Mouse (Mus musculus) ES-E14 (cell line): ENCODE data around the gene Hacd3. TPM values are rescaled to one million over a fixed set of nuclear protein-coding genes. Genes with fewer than 3 reads are reported as not detected.

Experiments used
- DNase-seq: peaks from one replicate; pipeline ENCODE4 v3.0.0-alpha.2; 2013; ENCODE audit warnings: low read depth, low spot score
- H3K27ac ChIP-seq: 2 replicates; pipeline ENCODE4 v1.5.1; 2012; ENCODE audit warnings: low read depth, mild to moderate bottlenecking, low read length, moderate library complexity, mixed read lengths; ENCODE audit not compliant: poor library complexity, insufficient read depth, severe bottlenecking
- H3K36me3 ChIP-seq: 2 replicates; pipeline ENCODE4 v1.6.1; 2012; ENCODE audit warnings: mild to moderate bottlenecking, low read length, moderate library complexity, mixed read lengths; ENCODE audit not compliant: control insufficient read depth, poor library complexity, insufficient read depth, severe bottlenecking
- H3K4me1 ChIP-seq, 2 experiments: fragments of 150-350 bp in 1 of 2; sonication (generic) in 1 of 2; 2 replicates each; pipeline ENCODE4 v1.6.1; 2012; ENCODE audit warnings: low read length in 2 of 2, mild to moderate bottlenecking in 1 of 2, mixed read lengths in 1 of 2; ENCODE audit not compliant: control insufficient read depth in 2 of 2, insufficient read depth in 2 of 2, poor library complexity in 1 of 2
- H3K4me3 ChIP-seq, 2 experiments: fragments of 150-350 bp in 1 of 2; sonication (generic) in 1 of 2; 2 replicates each; pipeline ENCODE4 v1.5.1; 2012; ENCODE audit warnings: low read length in 2 of 2, low read depth in 1 of 2, mild to moderate bottlenecking in 1 of 2, mixed read lengths in 1 of 2; ENCODE audit not compliant: insufficient read depth in 1 of 2, poor library complexity in 1 of 2, severe bottlenecking in 1 of 2
- H3K9ac ChIP-seq: 2 replicates; pipeline ENCODE4 v1.6.1; 2012; ENCODE audit warnings: low read depth, mild to moderate bottlenecking, low read length, mixed read lengths; ENCODE audit not compliant: poor library complexity, insufficient read depth, severe bottlenecking
- H3K9me3 ChIP-seq: fragments of 150-350 bp; sonication (generic); 2 replicates; pipeline ENCODE4 v1.6.1; 2012; ENCODE audit warnings: low read depth, mild to moderate bottlenecking, low read length; ENCODE audit not compliant: control insufficient read depth, insufficient read depth
- CHD2 ChIP-seq: IDR thresholded peaks from 2 replicates; pipeline ENCODE4 v1.6.1; 2014; ENCODE audit warnings: mild to moderate bottlenecking, low read depth, low read length, inconsistent platforms
- HCFC1 ChIP-seq: IDR thresholded peaks from 2 replicates; pipeline ENCODE4 v1.6.1; 2012; ENCODE audit warnings: low read length, inconsistent platforms, borderline replicate concordance; ENCODE audit not compliant: insufficient read depth
- MAFK ChIP-seq: IDR thresholded peaks from 2 replicates; pipeline ENCODE4 v1.6.1; 2014; ENCODE audit warnings: mild to moderate bottlenecking, low read depth, low read length, inconsistent platforms; ENCODE audit not compliant: insufficient read depth
- ZC3H11A ChIP-seq: IDR thresholded peaks from 2 replicates; pipeline ENCODE4 v1.6.1; 2012; ENCODE audit warnings: low read depth, mild to moderate bottlenecking, inconsistent platforms, low read length, borderline replicate concordance
- ZNF384 ChIP-seq: IDR thresholded peaks from 2 replicates; pipeline ENCODE4 v1.6.1; 2012; ENCODE audit warnings: low read depth, low read length, inconsistent platforms
- in situ Hi-C, 2 experiments: fragments of 600-800 bp; cut with MboI; formaldehyde crosslinking; loops; one replicate each; pipeline ENCODE4 v1.15.1; 2025; ENCODE audit warnings: low sequenced_read_pairs in 2 of 2, inconsistent platforms in 1 of 2; ENCODE audit not compliant: unreplicated experiment in 2 of 2
- total RNA-seq: library from RNA; depleted of rRNA; stranded (reverse); fragments of 300-350 nt; gene quantifications from 2 replicates; pipeline ENCODE4 v1.2.3, GENCODE M21; 2012; rRNA removed

Gene Hacd3
- total RNA-seq, 1 experiment = 50.1 TPM

DNA sequence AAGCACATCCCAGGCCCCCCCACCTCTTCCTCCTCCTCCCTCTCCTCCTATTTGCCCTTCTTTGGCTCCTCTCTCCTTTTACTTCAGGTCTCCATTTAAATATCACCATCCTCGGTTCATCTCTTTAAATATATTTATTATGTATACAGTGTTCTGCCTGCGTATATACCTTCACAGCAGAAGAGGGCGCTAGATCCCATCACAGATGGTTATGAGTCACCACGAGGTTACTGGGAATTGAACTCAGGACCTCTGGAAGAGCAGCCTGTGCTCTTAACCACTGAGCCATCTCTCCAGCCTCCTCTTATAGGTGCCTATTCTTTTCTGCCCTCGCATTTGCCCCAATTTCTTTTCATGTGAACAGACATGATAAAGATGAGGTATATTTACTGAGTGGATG, 84.0 kb downstream of the Hacd3 start:
- peaks cover 0 to 11% of the 10 kb centered on the region in 2 experiments; a peak in 1 of 4 replicates for H3K4me1 ChIP-seq
- H3K9ac ChIP-seq = no peak overlapping the region
- no peaks in the 10 kb centered on the region for H3K9me3 ChIP-seq
- DNase-seq = no peak
- in situ Hi-C loops = no loop called here
- H3K4me3 ChIP-seq = no peak overlapping the region
- H3K27ac ChIP-seq = no peak overlapping the region
- TF ChIP-seq CHD2 (no peak), ZC3H11A (no peak), MAFK (no peak), ZNF384 (no peak), HCFC1 (no peak)
- no peaks in the 10 kb centered on the region for H3K36me3 ChIP-seq

Other genes with a start within 250 kb of the Hacd3 start
- 3.7 and 5.4 TPM in 2 replicates for gene Dennd4a, start 210.4 kb downstream of the Hacd3 start, total RNA-seq
- gene Slc24a1, start 70.1 kb downstream of the Hacd3 start, total RNA-seq = 0.45 and 0.79 TPM in 2 replicates
- 35.9 and 37.5 TPM in 2 replicates for gene Ints14, start 60.8 kb downstream of the Hacd3 start, total RNA-seq
- 17.9 and 21.6 TPM in 2 replicates for gene Dpp8, start 10.7 kb upstream of the Hacd3 start, total RNA-seq
- gene Igdcc4, start 79.8 kb upstream of the Hacd3 start, total RNA-seq = 8.8 and 17.9 TPM in 2 replicates
- gene Igdcc3, start 119.5 kb upstream of the Hacd3 start, total RNA-seq = 6.0 and 6.1 TPM in 2 replicates
- 4.9 TPM in 2 replicates for gene Parp16, start 173.7 kb upstream of the Hacd3 start, total RNA-seq
- 0.09 and 0.11 TPM in 2 replicates for gene Cilp, start 243.5 kb upstream of the Hacd3 start, total RNA-seq